Mouse (Mus musculus) midbrain, embryonic 15.5 days (tissue): Measurements from ENCODE around the gene Ugt2b5. TPM values are rescaled to one million over a fixed set of nuclear protein-coding genes. Genes with fewer than 3 reads are reported as not detected.
"Not testable (repeated sequence)": the region's sequence is repeated elsewhere in the genome, so short reads cannot be mapped to it uniquely, and the experiment has no call there.

Experiments
- ATAC-seq: fragments of 200-750 bp; cut with Nextera tagmentation; replicated peaks from 2 replicates; pipeline ENCODE4 v1.8.0; 2017; ENCODE audit warnings: moderate TSS enrichment
- H3K27ac ChIP-seq: fragments of 300-500 bp; sonication (generic); 2 replicates; pipeline ENCODE4 v1.5.1; 2015; ENCODE audit warnings: mild to moderate bottlenecking, inconsistent platforms
- H3K27me3 ChIP-seq: fragments of 300-500 bp; sonication (generic); replicated peaks from 2 replicates; pipeline ENCODE4 v1.6.1; 2015; ENCODE audit warnings: inconsistent platforms
- H3K36me3 ChIP-seq: fragments of 300-500 bp; sonication (generic); replicated peaks from 2 replicates; pipeline ENCODE4 v1.6.1; 2015; ENCODE audit warnings: inconsistent platforms
- H3K4me1 ChIP-seq: fragments of 300-500 bp; sonication (generic); 2 replicates; pipeline ENCODE4 v1.6.1; 2015; ENCODE audit warnings: inconsistent platforms
- H3K4me2 ChIP-seq: fragments of 300-500 bp; sonication (generic); 2 replicates; pipeline ENCODE4 v1.6.1; 2015; ENCODE audit warnings: inconsistent platforms, mild to moderate bottlenecking, moderate library complexity
- H3K4me3 ChIP-seq: fragments of 300-500 bp; sonication (generic); 2 replicates; pipeline ENCODE4 v1.5.1; 2015; ENCODE audit warnings: mild to moderate bottlenecking, inconsistent platforms
- H3K9ac ChIP-seq: fragments of 300-500 bp; sonication (generic); 2 replicates; pipeline ENCODE4 v1.6.1; 2015; ENCODE audit warnings: mild to moderate bottlenecking, inconsistent platforms
- H3K9me3 ChIP-seq: fragments of 300-500 bp; sonication (generic); 2 replicates; pipeline ENCODE4 v1.6.1; 2016; ENCODE audit warnings: inconsistent platforms
- WGBS: fragments of 180-500 bp; shearing (Covaris S2); methylation state at CpG from one replicate; pipeline ENCODE4 v1.1.7; 2015; ENCODE audit warnings: mixed read lengths; 5-methylcytosine and 5-hydroxymethylcytosine counted together
- polyA plus RNA-seq: library from polyadenylated mRNA; unstranded; fragments of >200 nt; fragmentation: Nextera tagmentation; extraction: Ambion mirVana; gene quantifications from 2 replicates; pipeline ENCODE4 v1.2.1, GENCODE M21; 2015

Gene Ugt2b5
- polyA plus RNA-seq, result 0.09 TPM in 1 of 2 replicates, not detected in the other

DNA sequence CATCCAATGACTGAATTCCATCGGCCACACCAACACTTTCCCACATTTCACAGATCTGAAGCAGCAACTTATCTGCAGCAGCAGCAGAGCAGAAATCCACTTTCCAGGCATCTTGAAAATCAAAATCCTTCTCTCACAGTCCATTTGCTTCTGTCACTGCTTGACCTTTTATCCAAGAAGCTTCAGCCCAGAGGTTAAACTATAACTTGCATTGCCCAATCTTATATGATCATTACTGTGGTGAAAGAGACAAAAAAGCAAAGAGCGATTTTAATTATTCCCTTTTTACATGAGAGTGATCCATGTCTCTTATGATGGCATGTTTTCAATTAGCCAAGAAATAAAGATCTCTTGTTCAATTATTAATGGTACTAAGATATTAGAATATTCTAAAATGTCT, at the start of gene Ugt2b5:
Gene Ugt2b5, minus strand, starts transcription at position 123 of the 400 bp plus-strand sequence.
- H3K9me3 ChIP-seq, result not testable (repeated sequence)

GRCm38 (mm10) chr5:87175780-87176179, 35.7 kb upstream of the Ugt2b5 start:
- not testable (repeated sequence) for H3K27ac ChIP-seq, H3K36me3 ChIP-seq, H3K4me2 ChIP-seq, H3K4me3 ChIP-seq, H3K27me3 ChIP-seq, H3K4me1 ChIP-seq, H3K9me3 ChIP-seq, ATAC-seq, H3K9ac ChIP-seq
- WGBS, result 48% methylated on average over 2 of the region's 2 CpGs

More for the DNA sequence above, at the start of gene Ugt2b5:
- H3K4me2 ChIP-seq, H3K27me3 ChIP-seq, H3K36me3 ChIP-seq, ATAC-seq, H3K4me3 ChIP-seq, H3K27ac ChIP-seq, H3K4me1 ChIP-seq, H3K9ac ChIP-seq: not testable (repeated sequence)
- 98% methylated on average over 2 of the region's 2 CpGs for WGBS

GRCm38 (mm10) chr5:87174671-87175070, 34.6 kb upstream of the Ugt2b5 start:
- ATAC-seq, result no peak
- Histone ChIP-seq H3K27ac (no peak overlapping the region), H3K27me3 (no peaks in the 10 kb centered on the region), H3K36me3 (no peaks in the 10 kb centered on the region), H3K4me2 (no peak overlapping the region), H3K9me3 (no peaks in the 10 kb centered on the region), H3K4me3 (no peak overlapping the region), H3K9ac (no peak overlapping the region), H3K4me1 (no peaks in the 10 kb centered on the region)
- 81% methylated on average over 2 of the region's 2 CpGs for WGBS

- H3K27ac ChIP-seq, result no peak overlapping the region
- H3K9me3 ChIP-seq, result no peaks in the 10 kb centered on the region
- no peaks in the 10 kb centered on the region for H3K36me3 ChIP-seq
- H3K4me2 ChIP-seq, result no peak overlapping the region
- H3K9ac ChIP-seq, result no peak overlapping the region
- H3K4me1 ChIP-seq, result no peaks in the 10 kb centered on the region
- H3K4me3 ChIP-seq, result no peak overlapping the region
- no peaks in the 10 kb centered on the region for H3K27me3 ChIP-seq
- ATAC-seq, result no peak
- 82% methylated on average over 8 of the region's 8 CpGs for WGBS
These were observed 7.8 kb upstream of the Ugt2b5 start for GRCm38 (mm10) chr5:87147741-87148454.

DNA sequence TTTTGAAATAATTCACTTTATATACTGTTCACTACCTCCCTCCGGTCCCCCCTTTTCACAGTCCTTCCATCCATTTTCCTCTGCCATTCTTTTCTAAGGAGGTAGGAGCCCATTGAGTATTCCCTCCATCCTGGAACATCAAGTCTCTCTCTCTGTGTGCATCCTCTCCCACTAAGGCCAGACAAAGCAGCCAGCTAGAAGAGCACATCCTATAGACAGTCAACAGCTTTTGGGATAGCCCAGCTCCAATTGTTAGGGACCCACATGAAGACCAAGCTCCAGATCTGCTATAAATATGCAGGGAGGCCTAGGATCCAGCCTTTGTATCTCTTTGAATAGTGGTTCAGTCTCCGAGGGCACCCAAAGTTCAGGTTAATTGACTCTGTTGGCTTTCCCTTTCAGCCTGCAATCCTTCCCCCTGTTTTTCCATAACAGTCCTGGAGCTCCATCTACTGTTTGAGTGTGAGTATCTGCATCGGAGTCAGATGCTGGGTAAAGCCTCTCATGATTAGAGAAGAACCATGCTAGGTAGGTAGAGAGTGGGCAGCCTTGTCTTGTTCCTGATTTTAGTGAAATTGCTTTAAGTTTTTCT, 2.8 kb upstream of the Ugt2b5 start:
- no peaks in the 10 kb centered on the region for H3K9me3 ChIP-seq
- H3K4me1 ChIP-seq, result no peaks in the 10 kb centered on the region
- no peaks in the 10 kb centered on the region for H3K36me3 ChIP-seq
- no peak overlapping the region for H3K4me2 ChIP-seq
- peak; percentile 52; the same call in 1 of the 2 replicates for ATAC-seq
- H3K4me3 ChIP-seq, result no peak overlapping the region
- no peaks in the 10 kb centered on the region for H3K27me3 ChIP-seq
- no peak overlapping the region for H3K9ac ChIP-seq
- H3K27ac ChIP-seq, result no peak overlapping the region
- 33% methylated on average over 3 of the region's 3 CpGs for WGBS

- not testable (repeated sequence) for H3K4me3 ChIP-seq, ATAC-seq, H3K9me3 ChIP-seq, H3K36me3 ChIP-seq, H3K4me1 ChIP-seq, H3K4me2 ChIP-seq, H3K27me3 ChIP-seq, H3K27ac ChIP-seq, H3K9ac ChIP-seq
- 88% methylated on average over 1 of the region's 1 CpGs for WGBS
These were observed 36.4 kb downstream of the Ugt2b5 start for GRCm38 (mm10) chr5:87103697-87104096.

GRCm38 (mm10) chr5:87092346-87093027, 47.6 kb downstream of the Ugt2b5 start, which contains the start of gene Ugt2b36:
Gene Ugt2b36 (minus strand): TSS chr5:87092555.
- no peak for ATAC-seq
- 90% methylated on average over 1 of the region's 1 CpGs for WGBS
- H3K4me2 ChIP-seq, result no peak within 1 kb of the TSS
- H3K4me3 ChIP-seq, result no peak within 1 kb of the TSS
- no peaks in the 10 kb centered on the region for H3K9me3 ChIP-seq
- no peaks in the 10 kb centered on the region for H3K36me3 ChIP-seq
- no peaks in the 10 kb centered on the region for H3K27me3 ChIP-seq
- no peaks in the 10 kb centered on the region for H3K4me1 ChIP-seq
- no peak within 1 kb of the TSS for H3K27ac ChIP-seq
- H3K9ac ChIP-seq, result no peak within 1 kb of the TSS

DNA sequence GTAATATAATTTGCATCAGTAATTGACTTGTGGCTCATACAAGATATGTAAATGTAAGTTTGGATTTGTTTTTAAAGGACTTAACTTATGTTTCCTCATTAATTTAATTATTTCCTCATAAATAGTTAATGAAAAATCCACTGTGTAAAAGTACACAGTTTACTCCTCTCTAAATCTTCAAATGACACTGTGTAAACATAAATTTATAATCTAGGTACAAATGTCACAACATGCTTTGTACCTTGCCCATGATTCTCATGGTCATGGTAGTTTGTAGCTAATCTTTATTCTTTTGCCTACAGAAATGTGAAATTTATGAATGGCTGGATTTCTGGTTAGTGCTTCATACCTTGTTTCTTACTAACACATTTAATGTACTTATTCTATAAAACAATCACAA, 49.0 kb downstream of the Ugt2b5 start:
- no peak overlapping the region for H3K4me3 ChIP-seq
- H3K27me3 ChIP-seq, result no peaks in the 10 kb centered on the region
- H3K9ac ChIP-seq, result no peak overlapping the region
- no peaks in the 10 kb centered on the region for H3K36me3 ChIP-seq
- no peaks in the 10 kb centered on the region for H3K9me3 ChIP-seq
- ATAC-seq, result no peak
- no peaks in the 10 kb centered on the region for H3K4me1 ChIP-seq
- H3K4me2 ChIP-seq, result no peak overlapping the region
- no peak overlapping the region for H3K27ac ChIP-seq

GRCm38 (mm10) chr5:87089264-87089663, 50.9 kb downstream of the Ugt2b5 start:
- H3K4me2 ChIP-seq, result no peak overlapping the region
- no peak overlapping the region for H3K4me3 ChIP-seq
- H3K9me3 ChIP-seq, result no peaks in the 10 kb centered on the region
- H3K36me3 ChIP-seq, result no peaks in the 10 kb centered on the region
- H3K27me3 ChIP-seq, result no peaks in the 10 kb centered on the region
- H3K9ac ChIP-seq, result no peak overlapping the region
- no peak for ATAC-seq
- no peaks in the 10 kb centered on the region for H3K4me1 ChIP-seq
- H3K27ac ChIP-seq, result no peak overlapping the region

DNA sequence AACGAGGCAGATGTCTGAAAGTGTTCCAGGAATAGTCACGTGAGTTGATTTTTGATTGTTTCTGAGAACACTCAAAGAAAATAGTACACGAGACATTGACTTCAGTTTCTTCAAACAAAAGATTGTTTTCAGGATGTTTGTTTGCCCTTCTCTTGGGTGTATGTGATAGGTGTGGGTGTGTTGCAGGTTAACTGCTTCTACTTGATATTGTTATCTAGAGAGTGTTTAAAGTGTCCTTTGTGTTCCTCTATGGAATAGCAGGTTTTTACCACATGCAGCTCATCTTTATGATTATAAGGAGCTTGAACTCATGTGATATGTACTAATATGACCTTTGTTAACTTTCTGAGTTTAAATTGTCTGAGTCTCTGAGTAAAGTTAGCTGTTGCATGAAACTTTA, 53.8 kb downstream of the Ugt2b5 start:
- no peak overlapping the region for H3K4me2 ChIP-seq
- no peaks in the 10 kb centered on the region for H3K9me3 ChIP-seq
- no peaks in the 10 kb centered on the region for H3K4me1 ChIP-seq
- H3K4me3 ChIP-seq, result no peak overlapping the region
- H3K36me3 ChIP-seq, result no peaks in the 10 kb centered on the region
- WGBS, result 76% methylated on average over 3 of the region's 3 CpGs
- no peaks in the 10 kb centered on the region for H3K27me3 ChIP-seq
- H3K9ac ChIP-seq, result no peak overlapping the region
- no peak overlapping the region for H3K27ac ChIP-seq
- no peak for ATAC-seq
